Mouse (Mus musculus) small intestine, adult 2 months (tissue): Measurements from ENCODE around the gene Carmil3.

Source experiments
- CTCF ChIP-seq: fragments of 200-500 bp; IDR thresholded peaks from 2 replicates; pipeline ENCODE4 v1.5.1; 2012; ENCODE audit warnings: low read depth, mild to moderate bottlenecking, control low read depth, inconsistent platforms, low read length, moderate library complexity, mixed read lengths; ENCODE audit not compliant: insufficient replicate concordance, insufficient read length; ENCODE audit errors: extremely low read depth
- POLR2A ChIP-seq: fragments of 200-500 bp; IDR thresholded peaks from 2 replicates; pipeline ENCODE4 v1.6.1; 2012; ENCODE audit warnings: low read depth, mild to moderate bottlenecking, control low read depth, inconsistent platforms, low read length, moderate library complexity

- TF ChIP-seq CTCF (no peak), POLR2A (no peak)
These were observed 33.6 kb downstream of the Carmil3 start for GRCm38 (mm10) chr14:55524062-55524461.
